Mouse (Mus musculus): ENCODE data around the gene Akr1d1. TPM values are rescaled to one million over a fixed set of nuclear protein-coding genes. Genes with fewer than 3 reads are reported as not detected.

Gene Akr1d1
- total RNA-seq, 4 experiments from 2014 or later: 0.62 to 2,477 (median 1,006) TPM

Other genes with a start within 250 kb of the Akr1d1 start
- gene Dgki, start 230.0 kb upstream of the Akr1d1 start, total RNA-seq (2022): 1 to 10 TPM; 2.3 to 6.9 (median 4.9) TPM
- 100 to 1,000 TPM in 3 of 4 experiments, 10 to 100 TPM in 1; 95.9 to 118 (median 110) TPM for gene Creb3l2, start 88.0 kb upstream of the Akr1d1 start, total RNA-seq (2022)

Data from adrenal gland, adult 8-10 months (tissue).